Mouse (Mus musculus) MEL-GATA-1-ER (cell line): ENCODE measurements around the gene Vps72.
"Not testable (repeated sequence)": the region's sequence is repeated elsewhere in the genome, so short reads cannot be mapped to it uniquely, and the experiment has no call there.

Experiments
- DNase-seq: peaks from one replicate; pipeline ENCODE4 v3.0.0-alpha.2; 2012; ENCODE audit warnings: low read depth; ENCODE audit errors: extremely low read depth

The Vps72 gene

DNA sequence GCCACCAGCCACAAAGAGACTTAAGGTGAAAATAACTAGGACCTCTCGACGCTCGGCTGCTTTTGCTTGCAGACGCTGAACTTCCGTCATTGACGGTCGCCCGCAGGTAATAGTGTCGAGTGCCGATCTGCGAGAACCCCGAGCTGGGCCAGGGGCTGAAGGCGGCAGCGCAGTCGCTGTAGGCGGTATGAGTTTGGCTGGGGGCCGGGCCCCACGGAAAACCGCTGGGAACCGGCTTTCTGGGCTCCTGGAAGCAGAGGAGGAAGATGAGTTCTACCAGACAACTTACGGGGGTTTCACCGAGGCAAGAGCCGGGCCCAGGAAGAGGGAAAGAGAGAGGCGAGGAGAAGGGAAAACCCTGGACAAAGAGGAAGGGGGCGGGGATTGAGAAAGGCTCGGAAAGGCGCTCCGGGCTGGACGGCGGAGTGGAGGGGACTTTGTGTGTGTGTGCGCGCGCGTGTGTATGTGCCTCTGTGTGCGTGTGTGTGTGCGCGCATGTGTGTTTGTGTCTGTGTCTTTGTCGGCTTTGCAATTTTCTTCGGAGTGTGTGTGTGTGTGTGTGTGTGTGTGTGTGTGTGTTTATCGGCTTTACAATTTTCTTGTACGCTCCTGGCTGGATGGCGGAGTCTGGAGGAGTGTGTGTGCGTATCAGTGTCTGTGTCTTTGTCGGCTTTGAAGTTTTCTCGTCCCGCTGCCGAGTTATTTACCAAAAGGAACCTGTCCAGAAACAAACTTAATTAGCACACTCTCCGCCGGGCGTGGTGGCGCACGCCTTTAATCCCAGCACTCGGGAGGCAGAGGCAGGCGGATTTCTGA lies at the start of gene Vps72:
Gene Vps72, plus strand, starts transcription at position 112 of the 816 bp plus-strand sequence.
- DNase-seq = peak; percentile 98

DNA sequence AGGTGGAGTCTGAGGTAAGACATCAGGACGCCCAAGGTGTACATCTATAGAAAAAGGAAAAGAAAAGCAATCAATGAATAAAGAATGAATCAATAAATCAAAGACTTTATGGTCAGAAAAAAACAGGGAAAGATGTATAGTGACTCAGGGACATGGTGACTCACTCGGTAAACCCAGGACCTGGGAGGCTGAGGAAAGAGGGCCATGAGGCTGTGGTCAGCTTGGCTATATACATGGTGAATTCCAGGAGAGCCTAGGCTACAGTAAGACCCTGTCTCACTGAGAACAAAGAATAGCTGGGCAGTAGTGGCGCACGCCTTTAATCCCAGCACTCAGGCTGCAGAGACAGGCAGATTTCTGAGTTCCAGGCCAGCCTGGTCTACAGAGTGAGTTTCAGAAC lies 47.1 kb upstream of the Vps72 start:
- no peak for DNase-seq

DNA sequence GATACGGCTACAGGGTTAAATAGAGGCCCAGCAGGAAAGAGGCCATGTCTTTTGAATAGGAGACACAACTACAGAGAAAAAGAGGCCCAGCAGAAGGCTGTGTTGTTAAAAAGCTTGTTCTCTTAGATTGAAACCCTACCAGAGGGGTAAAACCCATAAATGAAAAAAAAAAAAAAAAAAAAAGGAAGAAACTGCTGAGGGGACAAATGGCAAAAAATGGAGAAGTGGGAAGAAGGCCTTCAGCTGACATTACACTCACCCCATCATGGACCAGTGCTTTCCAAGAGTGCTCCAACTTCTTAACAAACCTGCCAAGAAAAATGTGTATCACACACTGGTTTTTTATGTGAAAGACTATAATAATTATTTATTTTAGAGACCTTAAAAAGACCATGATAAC lies 45.3 kb upstream of the Vps72 start:
- DNase-seq = no peak

DNA sequence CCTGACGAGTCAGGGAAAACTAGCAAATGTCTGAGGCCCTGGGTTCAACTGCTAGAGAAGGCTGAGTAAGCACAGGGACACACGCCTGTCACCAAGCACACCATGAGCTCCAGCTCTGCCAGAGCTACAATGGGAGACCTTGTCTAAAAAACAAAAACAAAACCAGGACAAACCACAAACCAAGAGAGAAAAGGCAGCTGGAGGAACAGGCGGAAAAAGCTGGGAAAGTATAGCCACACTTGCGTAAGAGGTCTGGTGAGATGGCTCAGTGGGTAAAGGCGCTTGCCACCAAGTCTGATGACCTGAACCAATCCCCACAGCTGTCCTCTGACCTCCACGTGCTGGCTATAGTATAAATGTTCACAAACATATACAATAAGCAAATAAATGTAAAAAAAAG lies 44.7 kb upstream of the Vps72 start:
- DNase-seq = no peak

DNA sequence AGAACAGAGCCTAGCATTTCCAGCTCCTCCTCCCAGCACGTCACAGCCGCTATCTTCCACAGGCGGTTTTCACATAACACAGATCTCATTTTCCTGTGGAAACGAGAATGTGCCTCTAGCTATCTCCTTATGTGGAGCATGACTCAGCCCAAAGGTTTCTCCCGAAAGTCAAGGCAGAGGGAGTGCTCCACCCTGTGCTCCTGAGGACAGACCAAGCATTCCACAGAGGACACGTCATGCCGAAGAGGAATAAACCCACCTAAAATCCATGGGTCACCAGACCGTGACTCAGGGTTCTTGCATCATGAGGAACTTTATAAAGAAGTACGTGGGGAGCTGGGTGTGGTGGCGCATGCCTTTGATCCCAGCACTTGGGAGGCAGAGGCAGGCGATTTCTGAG lies 44.3 kb upstream of the Vps72 start:
- DNase-seq = no peak

DNA sequence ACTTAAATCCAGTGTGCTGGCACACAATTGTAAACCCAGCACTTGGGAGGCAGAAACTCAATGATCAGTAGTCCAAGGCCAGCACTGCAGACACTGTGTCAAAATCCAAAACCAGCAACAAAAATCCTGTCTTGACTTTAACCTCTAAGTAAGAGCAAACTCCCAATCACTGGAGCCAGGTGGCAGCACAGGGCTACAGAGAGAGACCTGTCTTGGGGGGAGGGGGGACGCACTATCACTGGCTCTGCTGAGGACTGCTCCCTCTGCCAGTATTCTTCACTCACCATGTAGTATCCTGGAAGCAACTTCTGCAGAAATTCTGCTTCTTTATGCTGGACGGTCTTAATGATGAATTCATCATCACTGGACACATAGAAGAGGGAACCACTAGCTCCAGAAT lies 39.2 kb upstream of the Vps72 start:
- no peak for DNase-seq

DNA sequence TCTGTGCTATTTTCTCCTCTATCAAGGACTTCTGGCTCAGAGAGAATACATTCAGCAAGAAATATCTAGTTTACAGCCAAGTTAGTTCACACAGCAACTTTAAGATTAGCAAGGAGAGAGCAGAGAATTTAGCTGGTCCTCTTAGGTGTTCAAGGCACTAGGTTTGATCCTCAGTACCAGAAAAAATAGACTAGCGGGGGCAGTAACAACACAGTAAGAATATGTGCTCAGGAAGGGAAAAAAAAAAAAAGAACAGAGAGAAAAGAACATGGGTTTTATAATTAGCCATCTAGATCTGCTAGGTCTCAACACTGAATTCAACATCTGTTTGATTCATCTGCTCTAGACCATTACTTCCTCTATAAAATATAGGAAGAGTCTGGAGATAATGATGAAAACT lies 22.8 kb upstream of the Vps72 start:
- no peak for DNase-seq

DNA sequence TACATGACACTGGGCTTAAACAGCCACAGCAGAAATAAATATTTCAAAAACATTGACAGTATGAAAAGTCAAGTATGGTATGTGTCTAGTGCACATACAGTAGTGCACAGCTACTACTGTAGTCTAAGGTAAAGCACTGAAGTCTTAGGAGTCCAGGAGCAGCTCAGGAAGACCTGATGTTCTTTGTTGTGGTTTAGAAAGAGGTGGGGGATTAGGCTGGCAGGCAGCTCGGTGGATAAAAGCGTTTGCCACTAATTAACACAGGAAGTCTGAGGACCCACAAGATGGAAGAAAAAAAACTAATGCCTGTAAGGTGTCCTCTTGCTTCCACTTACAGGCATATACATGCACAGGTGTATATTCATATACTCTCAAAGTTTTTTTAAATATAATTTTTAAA lies 10.0 kb upstream of the Vps72 start:
- no peak for DNase-seq

DNA sequence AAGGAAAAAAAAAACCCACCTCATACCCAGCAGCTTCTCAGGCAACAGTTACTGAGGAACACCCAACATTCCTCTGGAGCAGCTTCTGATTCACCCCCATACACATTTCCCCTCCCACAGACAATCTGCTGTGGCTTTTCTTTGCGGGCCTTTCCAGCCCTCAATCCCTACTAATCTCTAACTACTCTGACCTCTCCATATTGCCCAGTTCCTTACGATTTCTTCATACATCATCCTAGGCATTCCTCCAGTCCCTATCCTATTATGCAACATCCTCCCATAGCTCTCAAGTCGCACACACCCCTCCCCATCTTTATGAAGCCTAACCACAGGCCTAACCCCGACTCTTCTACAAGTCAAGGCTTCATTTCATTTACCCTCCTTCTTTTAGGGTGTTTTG lies 5.7 kb upstream of the Vps72 start:
- no peak for DNase-seq

DNA sequence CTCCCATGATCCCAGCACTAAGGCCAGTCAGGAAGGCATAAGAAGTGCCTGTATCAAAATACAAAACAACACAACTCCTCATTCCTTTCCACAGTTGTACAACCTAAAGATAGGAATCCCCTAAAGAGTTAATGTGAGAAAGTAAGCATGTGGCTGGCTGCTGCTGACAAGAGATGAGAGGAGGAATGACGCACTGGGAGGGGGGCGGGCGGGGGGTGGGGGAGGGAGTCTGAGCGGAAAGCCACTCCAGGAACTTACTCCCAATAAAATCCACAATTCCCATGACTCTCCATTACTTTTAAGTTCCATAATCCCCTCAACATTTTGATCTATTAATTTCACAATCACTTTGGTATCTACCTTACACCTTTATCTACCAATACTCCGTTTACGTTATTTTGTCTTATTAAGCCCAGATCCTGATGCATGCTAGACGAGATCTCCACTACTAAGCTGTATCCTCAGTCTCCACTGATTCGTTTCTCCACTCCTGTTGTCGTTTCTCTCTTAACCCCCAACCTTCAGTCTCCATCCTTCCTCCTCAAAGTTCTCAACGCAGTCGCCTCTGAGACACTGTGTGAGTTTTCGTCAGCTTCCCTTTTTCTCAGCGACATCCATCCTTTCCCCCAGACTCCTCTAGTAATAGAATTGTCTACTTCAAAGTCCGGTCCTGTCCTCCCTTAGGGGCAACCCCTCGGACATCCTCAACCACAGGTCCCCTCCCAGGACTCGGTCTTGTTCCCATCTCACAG lies 5.1 kb upstream of the Vps72 start:
- peak; percentile 70 for DNase-seq

DNA sequence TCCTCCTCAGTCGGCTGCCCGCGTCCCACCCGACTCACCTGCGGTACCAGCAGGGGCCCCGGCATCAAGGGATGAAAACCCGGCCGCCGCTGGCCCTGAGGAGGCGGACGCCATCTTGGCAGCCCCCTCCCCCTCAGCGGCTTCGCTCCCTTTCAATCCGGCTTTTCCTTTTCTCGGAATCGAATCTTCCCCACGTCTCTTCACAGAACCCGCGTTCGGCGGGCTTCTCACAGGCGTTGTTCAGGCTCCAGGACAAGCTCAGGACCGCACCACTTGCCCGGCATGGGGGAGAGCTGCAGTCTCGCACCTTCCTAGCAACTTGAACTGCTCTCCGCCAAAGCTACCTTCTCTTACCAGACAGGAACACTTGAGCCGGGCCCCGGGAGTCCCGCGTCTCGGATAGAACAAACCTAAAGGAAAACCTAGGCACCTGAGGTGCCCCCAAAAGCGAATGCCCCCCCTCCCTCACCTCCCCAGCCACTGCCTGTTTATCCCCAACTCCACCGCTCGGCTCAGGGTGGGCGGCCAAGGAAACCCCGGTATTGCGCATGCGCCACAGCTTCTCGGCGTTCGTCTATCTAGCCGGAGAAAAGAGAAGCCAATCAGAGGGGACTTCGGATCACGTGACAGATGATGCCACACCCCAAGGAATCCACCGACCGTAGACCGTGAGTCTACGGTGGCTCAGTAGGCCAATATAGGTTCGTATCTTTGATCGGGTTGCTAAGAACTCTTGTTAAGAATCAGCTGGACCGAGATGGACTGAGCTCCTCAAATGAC lies 4.3 kb upstream of the Vps72 start, which contains the start of gene Pip5k1a:
Gene Pip5k1a, minus strand, starts transcription at position 593 of the 780 bp plus-strand sequence.
- DNase-seq = peak; percentile 100

DNA sequence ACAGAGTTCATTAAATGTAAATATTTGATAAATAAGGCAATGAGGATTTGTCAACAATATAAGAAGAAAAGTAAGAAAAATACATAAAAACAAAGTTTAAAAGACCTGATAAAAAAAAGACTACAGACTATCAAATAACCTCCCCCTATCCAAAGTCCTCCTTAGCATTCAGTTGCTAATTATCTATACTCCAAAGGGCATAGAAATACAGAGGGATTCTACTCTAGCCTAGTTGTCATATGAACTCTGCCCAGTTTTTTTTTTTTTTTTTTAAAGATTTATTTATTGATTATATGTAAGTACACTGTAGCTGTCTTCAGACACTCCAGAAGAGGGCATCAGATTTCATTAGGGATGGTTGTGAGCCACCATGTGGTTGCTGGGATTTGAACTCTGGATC lies 3.5 kb upstream of the Vps72 start:
- DNase-seq = not testable (repeated sequence)

DNA sequence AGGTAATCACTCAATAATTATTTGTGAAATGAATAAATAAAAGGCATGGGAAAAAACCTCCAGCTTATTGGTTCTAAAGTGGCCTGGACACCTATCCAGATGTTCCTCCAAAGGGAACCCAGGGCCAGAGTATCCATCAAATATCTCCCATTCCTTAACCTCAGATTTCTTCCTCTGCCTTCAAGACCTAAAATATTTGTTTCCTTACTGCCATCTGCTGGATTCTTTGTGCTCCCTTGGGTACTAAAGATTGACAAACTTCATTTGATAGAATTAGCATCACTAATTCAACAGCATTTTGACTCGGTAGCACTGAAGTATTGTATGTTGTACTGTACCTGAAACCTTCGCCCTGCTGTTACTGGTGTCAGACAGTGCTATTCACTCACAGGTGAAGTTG lies 2.9 kb upstream of the Vps72 start:
- peak; percentile 58 for DNase-seq

DNA sequence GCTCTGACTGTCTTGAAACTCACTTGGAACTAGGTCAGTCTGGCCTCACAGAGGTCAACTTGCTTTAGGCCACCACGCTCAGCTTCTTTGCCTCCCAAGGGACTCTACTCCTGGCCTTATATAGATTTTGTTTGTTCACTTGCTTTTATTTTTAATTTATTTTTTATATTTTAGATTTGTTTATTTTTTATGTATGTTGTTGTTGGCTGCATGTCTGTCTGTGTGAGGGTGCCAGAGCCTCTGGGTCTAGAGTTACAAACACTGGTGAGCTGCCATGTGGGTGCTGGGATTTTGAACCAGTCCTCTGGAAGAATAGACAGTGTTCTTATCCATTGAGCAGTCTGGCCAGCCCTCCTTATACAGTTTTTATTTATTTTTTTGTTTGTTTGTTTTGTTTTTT lies 1.9 kb downstream of the Vps72 start:
- no peak for DNase-seq

DNA sequence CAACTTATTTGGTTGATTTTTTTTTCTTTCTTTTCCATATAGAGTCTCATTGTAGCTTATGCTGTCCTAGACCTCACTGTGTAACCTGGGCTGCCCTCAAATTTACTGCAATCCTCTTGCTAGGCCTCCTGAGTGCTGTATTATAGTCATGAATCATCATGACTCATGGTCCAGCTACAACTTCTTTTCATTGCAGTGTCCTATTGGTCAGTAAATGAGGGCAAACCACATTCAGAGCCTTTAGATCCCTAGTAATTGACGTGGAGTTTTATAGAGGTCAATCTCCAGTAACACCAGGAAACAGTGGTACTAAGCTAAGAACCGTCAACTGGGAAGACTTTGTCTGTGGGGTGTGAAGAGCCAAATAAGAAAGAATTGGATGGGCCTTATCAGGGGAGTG lies 6.9 kb downstream of the Vps72 start:
- no peak for DNase-seq

DNA sequence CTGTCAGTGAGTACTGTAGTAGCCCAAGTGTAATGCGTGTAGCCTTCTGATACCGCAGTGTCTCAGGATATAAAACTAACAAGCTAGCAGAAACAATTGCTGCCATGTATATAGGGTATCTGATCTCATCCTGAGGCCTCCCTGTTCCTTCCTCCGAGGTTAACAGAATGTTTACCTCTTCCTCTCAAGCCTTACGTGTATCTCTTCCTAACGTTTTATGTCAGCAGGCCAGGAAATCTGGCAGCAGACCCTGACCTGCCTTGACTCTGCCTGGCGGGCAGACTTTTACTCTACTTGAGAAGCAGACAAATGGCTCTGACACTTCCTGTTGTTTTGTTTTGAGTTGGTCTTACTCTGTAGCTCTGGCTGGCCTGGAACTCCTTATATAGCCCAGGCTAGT lies 10.8 kb downstream of the Vps72 start:
- DNase-seq = no peak

DNA sequence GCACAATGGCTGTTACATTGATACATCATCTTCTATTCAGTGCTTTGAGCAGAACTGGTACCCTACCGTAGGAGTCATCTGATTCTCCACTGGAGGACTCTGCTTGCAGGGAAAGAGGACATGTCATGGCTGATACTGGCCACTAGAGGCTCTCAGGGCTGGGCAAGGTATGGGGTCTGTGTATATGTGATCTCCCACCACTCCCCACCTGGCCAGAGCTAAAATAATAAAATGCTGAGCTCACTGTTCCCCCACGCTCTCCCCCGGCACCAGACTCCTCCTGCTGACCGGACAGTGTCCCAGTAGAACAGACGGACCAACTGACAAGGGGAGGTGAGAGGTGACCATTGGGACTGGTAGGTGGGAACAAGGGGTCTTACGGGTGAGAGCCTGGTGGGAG lies 13.4 kb downstream of the Vps72 start, which contains the start of gene Tmod4:
Gene Tmod4, plus strand, starts transcription at position 231 of the 400 bp plus-strand sequence.
- no peak for DNase-seq

DNA sequence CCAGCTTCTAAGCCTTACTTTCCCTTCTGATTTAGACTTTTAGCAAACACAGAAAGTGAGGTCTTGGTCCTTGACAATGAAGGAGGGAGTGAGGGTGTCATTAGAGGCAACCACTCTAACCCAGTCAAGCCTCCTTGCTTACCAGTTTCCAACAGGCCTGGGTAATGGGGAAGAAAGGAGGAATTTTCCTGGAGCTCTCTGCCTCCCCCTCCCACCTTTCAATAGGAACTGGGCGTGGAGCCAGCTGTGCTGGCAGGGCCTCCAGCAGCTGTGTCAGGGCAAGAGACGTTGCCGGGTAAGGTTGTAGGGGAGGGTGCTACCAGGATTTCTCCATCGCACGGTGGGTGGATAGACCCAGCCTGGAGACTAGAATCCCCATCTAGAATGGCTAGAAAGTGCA lies 14.2 kb downstream of the Vps72 start:
- no peak for DNase-seq

DNA sequence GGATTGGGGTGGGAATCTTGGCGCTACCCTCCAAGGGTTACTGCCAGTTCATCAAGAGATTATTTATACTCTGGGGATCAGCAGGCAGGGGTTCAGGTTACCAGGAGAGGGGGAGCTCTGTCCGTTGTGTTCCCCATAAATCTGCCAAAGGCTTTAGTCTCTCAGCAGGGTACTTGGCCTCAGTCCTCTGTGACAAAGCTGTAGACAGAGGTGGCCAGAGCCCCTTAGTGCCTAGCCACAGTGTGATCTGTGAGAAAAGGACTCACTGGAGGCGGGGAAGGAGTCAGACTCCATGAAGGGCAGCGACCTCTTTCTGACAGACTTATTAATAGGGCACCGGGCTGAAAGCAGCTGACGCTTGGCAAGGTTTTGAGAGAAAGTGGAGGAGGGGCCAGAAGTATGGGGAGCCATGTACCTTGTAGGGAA lies 18.4 kb downstream of the Vps72 start:
- no peak for DNase-seq

DNA sequence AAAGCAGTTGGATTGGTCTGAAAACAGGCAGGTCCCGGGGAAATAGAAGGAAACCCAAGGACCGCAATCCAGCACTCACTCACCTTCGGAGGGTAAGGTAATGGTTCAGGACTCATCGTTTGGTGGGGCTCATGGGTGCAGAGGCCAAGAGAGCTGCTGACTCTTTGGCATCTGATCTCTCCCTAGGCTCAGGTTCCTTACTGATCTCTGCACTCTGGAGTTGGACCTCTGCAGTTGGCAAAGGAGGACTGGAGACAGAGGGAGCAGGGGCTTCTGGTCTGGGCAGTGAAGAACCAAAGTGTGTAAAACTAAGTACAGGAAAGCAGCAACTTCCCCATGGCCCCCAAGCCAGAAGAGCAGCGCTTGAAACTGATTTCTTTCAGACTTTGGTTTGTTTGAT lies 19.3 kb downstream of the Vps72 start:
- DNase-seq = no peak

DNA sequence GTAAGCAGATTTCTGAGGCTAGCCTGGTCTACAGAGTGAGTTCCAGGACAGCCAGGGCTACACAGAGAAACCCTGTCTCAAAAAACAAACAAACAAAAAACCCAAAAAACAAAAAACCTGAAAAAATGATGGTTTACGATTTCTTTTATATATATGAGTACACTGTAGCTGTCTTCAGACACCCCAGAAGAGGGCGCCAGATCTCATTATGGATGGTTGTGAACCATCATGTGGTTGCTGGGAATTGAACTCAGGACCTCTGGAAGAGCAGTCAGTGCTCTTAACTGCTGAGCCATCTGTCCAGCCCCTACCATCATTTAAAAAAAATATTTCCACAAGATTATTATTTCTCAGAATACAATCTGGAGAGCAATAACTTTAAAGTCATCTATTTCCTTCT lies 21.6 kb downstream of the Vps72 start:
- not testable (repeated sequence) for DNase-seq

DNA sequence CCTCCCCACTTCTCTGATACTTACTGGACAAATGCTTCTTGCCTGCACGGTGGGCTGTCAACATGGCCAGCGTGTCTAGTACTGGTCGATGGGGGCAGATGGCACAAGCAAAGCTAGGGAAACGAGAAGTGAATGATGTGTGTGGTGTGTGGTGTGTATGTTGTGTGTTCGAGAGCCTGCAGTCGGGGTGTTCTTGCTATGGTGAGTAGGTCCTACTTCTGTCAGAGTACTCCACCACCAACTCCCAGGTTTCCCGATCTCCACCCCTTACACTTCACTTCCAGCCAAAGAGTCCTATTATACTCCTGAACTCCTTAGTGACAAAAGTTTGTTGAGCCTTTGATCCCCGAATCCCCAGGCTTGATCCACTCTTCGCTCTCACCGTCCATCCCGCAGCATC lies 22.4 kb downstream of the Vps72 start:
- DNase-seq = no peak
